Mouse (Mus musculus) midbrain, embryonic 12.5 days (tissue): ENCODE data around the gene Rap2a. TPM values are rescaled to one million over a fixed set of nuclear protein-coding genes. Genes with fewer than 3 reads are reported as not detected.

Experiments used
- ATAC-seq: fragments of 200-750 bp; cut with Nextera tagmentation; 2 replicates; pipeline ENCODE4 v1.8.0; 2017; ENCODE audit warnings: low read depth, moderate TSS enrichment, moderate library complexity; ENCODE audit not compliant: low FRiP score
- H3K27ac ChIP-seq: fragments of 300-500 bp; sonication (generic); replicated peaks from 2 replicates; pipeline ENCODE4 v1.5.1; 2016; ENCODE audit warnings: mild to moderate bottlenecking
- H3K27me3 ChIP-seq: fragments of 300-500 bp; sonication (generic); 2 replicates; pipeline ENCODE4 v1.6.1; 2016; ENCODE audit warnings: mild to moderate bottlenecking
- H3K36me3 ChIP-seq: fragments of 300-500 bp; sonication (generic); 2 replicates; pipeline ENCODE4 v1.6.1; 2016
- H3K4me1 ChIP-seq: fragments of 300-500 bp; sonication (generic); 2 replicates; pipeline ENCODE4 v1.6.1; 2016
- H3K4me2 ChIP-seq: fragments of 300-500 bp; sonication (generic); replicated peaks from 2 replicates; pipeline ENCODE4 v1.6.1; 2016; ENCODE audit warnings: mild to moderate bottlenecking, moderate library complexity
- H3K4me3 ChIP-seq: fragments of 300-500 bp; sonication (generic); 2 replicates; pipeline ENCODE4 v1.5.1; 2016; ENCODE audit warnings: mild to moderate bottlenecking
- H3K9ac ChIP-seq: fragments of 300-500 bp; sonication (generic); replicated peaks from 2 replicates; pipeline ENCODE4 v1.6.1; 2016; ENCODE audit warnings: mild to moderate bottlenecking, moderate library complexity
- H3K9me3 ChIP-seq: fragments of 300-500 bp; sonication (generic); 2 replicates; pipeline ENCODE4 v1.6.1; 2016; ENCODE audit warnings: mild to moderate bottlenecking
- WGBS: fragments of 180-500 bp; shearing (Covaris S2); methylation state at CpG from one replicate; pipeline ENCODE4 v1.1.7; 2016; 5-methylcytosine and 5-hydroxymethylcytosine counted together
- polyA plus RNA-seq: library from polyadenylated mRNA; unstranded; fragments of >200 nt; fragmentation: Nextera tagmentation; extraction: Ambion mirVana; gene quantifications from 2 replicates; pipeline ENCODE4 v1.2.1, GENCODE M21; 2016

Rap2a gene
- polyA plus RNA-seq, 1 experiment from 2014 or later = 21.0 TPM

GRCm38 (mm10) chr14:120523296-120523695 is 45.1 kb downstream of the Rap2a start:
- H3K4me1 ChIP-seq = no peaks in the 10 kb centered on the region
- H3K27ac ChIP-seq = no peak overlapping the region
- no peaks in the 10 kb centered on the region for H3K27me3 ChIP-seq
- H3K4me2 ChIP-seq = no peak overlapping the region
- no peak for ATAC-seq
- H3K9me3 ChIP-seq = no peaks in the 10 kb centered on the region
- WGBS = 90% methylated on average over 5 of the region's 5 CpGs
- no peak overlapping the region for H3K4me3 ChIP-seq
- H3K9ac ChIP-seq = no peak overlapping the region
- no peaks in the 10 kb centered on the region for H3K36me3 ChIP-seq

- Histone ChIP-seq H3K4me1 (no peaks in the 10 kb centered on the region), H3K9me3 (no peaks in the 10 kb centered on the region), H3K9ac (no peak overlapping the region), H3K27ac (no peak overlapping the region), H3K27me3 (no peaks in the 10 kb centered on the region), H3K4me3 (no peak overlapping the region), H3K4me2 (no peak overlapping the region), H3K36me3 (no peaks in the 10 kb centered on the region)
- WGBS = 70% methylated on average over 2 of the region's 2 CpGs
- no peak for ATAC-seq
Measured at GRCm38 (mm10) chr14:120525644-120526043, 47.4 kb downstream of the Rap2a start.

- no peaks in the 10 kb centered on the region for H3K36me3 ChIP-seq
- no peaks in the 10 kb centered on the region for H3K9me3 ChIP-seq
- no peak overlapping the region for H3K27ac ChIP-seq
- no peaks in the 10 kb centered on the region for H3K4me1 ChIP-seq
- H3K27me3 ChIP-seq = no peaks in the 10 kb centered on the region
- ATAC-seq = no peak
- 94% methylated on average over 3 of the region's 3 CpGs for WGBS
- no peak overlapping the region for H3K4me3 ChIP-seq
- H3K4me2 ChIP-seq = no peak overlapping the region
- no peak overlapping the region for H3K9ac ChIP-seq
Measured at GRCm38 (mm10) chr14:120533301-120533700, 55.1 kb downstream of the Rap2a start.

GRCm38 (mm10) chr14:120534841-120535271 is 56.6 kb downstream of the Rap2a start:
- Histone ChIP-seq H3K27ac (no peak overlapping the region), H3K4me2 (no peak overlapping the region), H3K27me3 (no peaks in the 10 kb centered on the region), H3K9ac (no peak overlapping the region), H3K4me1 (no peaks in the 10 kb centered on the region), H3K36me3 (no peaks in the 10 kb centered on the region), H3K9me3 (no peaks in the 10 kb centered on the region), H3K4me3 (no peak overlapping the region)
- no peak for ATAC-seq
- 64% methylated on average over 3 of the region's 3 CpGs for whole genome bisulfite sequencing

- no peaks in the 10 kb centered on the region for H3K27me3 ChIP-seq
- no peak overlapping the region for H3K27ac ChIP-seq
- no peak overlapping the region for H3K9ac ChIP-seq
- H3K36me3 ChIP-seq = no peaks in the 10 kb centered on the region
- H3K4me3 ChIP-seq = no peak overlapping the region
- no peak overlapping the region for H3K4me2 ChIP-seq
- no peaks in the 10 kb centered on the region for H3K4me1 ChIP-seq
- H3K9me3 ChIP-seq = no peaks in the 10 kb centered on the region
- WGBS = 81% methylated on average over 4 of the region's 4 CpGs
- ATAC-seq = no peak
Measured at GRCm38 (mm10) chr14:120535446-120535845, 57.2 kb downstream of the Rap2a start.

- no peak for ATAC-seq
- Histone ChIP-seq H3K9ac (no peak overlapping the region), H3K27ac (no peak overlapping the region), H3K4me1 (no peaks in the 10 kb centered on the region), H3K4me3 (no peak overlapping the region), H3K27me3 (no peaks in the 10 kb centered on the region), H3K36me3 (no peaks in the 10 kb centered on the region), H3K4me2 (no peak overlapping the region), H3K9me3 (no peaks in the 10 kb centered on the region)
- 91% methylated on average over 3 of the region's 3 CpGs for WGBS
Measured at GRCm38 (mm10) chr14:120535924-120536323, 57.7 kb downstream of the Rap2a start.

GRCm38 (mm10) chr14:120539128-120539527 is 60.9 kb downstream of the Rap2a start:
- Histone ChIP-seq H3K4me2 (no peak overlapping the region), H3K4me3 (no peak overlapping the region), H3K9ac (no peak overlapping the region), H3K27ac (no peak overlapping the region), H3K9me3 (no peaks in the 10 kb centered on the region), H3K27me3 (no peaks in the 10 kb centered on the region), H3K36me3 (no peaks in the 10 kb centered on the region), H3K4me1 (no peaks in the 10 kb centered on the region)
- 71% methylated on average over 2 of the region's 2 CpGs for WGBS
- no peak for ATAC-seq

GRCm38 (mm10) chr14:120539626-120540025 is 61.4 kb downstream of the Rap2a start:
- no peak overlapping the region for H3K27ac ChIP-seq
- no peak overlapping the region for H3K4me3 ChIP-seq
- no peaks in the 10 kb centered on the region for H3K4me1 ChIP-seq
- H3K9me3 ChIP-seq = no peaks in the 10 kb centered on the region
- no peaks in the 10 kb centered on the region for H3K36me3 ChIP-seq
- whole genome bisulfite sequencing = 70% methylated on average over 3 of the region's 3 CpGs
- 0 out of 2 replicates have a peak, but pooled peaks have one; percentile 27 for ATAC-seq
- no peak overlapping the region for H3K4me2 ChIP-seq
- no peaks in the 10 kb centered on the region for H3K27me3 ChIP-seq
- no peak overlapping the region for H3K9ac ChIP-seq

- Histone ChIP-seq H3K4me1 (no peaks in the 10 kb centered on the region), H3K9me3 (no peaks in the 10 kb centered on the region), H3K27ac (no peak overlapping the region), H3K4me3 (no peak overlapping the region), H3K27me3 (no peaks in the 10 kb centered on the region), H3K9ac (no peak overlapping the region), H3K4me2 (no peak overlapping the region), H3K36me3 (no peaks in the 10 kb centered on the region)
- ATAC-seq = no peak
- 59% methylated on average over 8 of the region's 8 CpGs for WGBS
Measured at GRCm38 (mm10) chr14:120542445-120542844, 64.2 kb downstream of the Rap2a start.

- Histone ChIP-seq H3K36me3 (no peaks in the 10 kb centered on the region), H3K27me3 (no peaks in the 10 kb centered on the region), H3K9ac (no peak overlapping the region), H3K4me1 (no peaks in the 10 kb centered on the region), H3K4me3 (no peak overlapping the region), H3K9me3 (no peaks in the 10 kb centered on the region), H3K27ac (no peak overlapping the region), H3K4me2 (no peak overlapping the region)
- no peak for ATAC-seq
- WGBS = 90% methylated on average over 3 of the region's 3 CpGs
Measured at GRCm38 (mm10) chr14:120542976-120543375, 64.7 kb downstream of the Rap2a start.

- 89% methylated on average over 6 of the region's 6 CpGs for WGBS
Measured at GRCm38 (mm10) chr14:120543846-120544245, 65.6 kb downstream of the Rap2a start.

GRCm38 (mm10) chr14:120544495-120544894 is 66.3 kb downstream of the Rap2a start:
- Histone ChIP-seq H3K9ac (no peak overlapping the region), H3K36me3 (no peaks in the 10 kb centered on the region), H3K4me3 (no peak overlapping the region), H3K27ac (no peak overlapping the region), H3K4me2 (no peak overlapping the region), H3K4me1 (no peaks in the 10 kb centered on the region), H3K27me3 (no peaks in the 10 kb centered on the region), H3K9me3 (no peaks in the 10 kb centered on the region)
- ATAC-seq = no peak
- 88% methylated on average over 6 of the region's 6 CpGs for WGBS

More at GRCm38 (mm10) chr14:120543846-120544245, 65.6 kb downstream of the Rap2a start:
- Histone ChIP-seq H3K4me1 (no peaks in the 10 kb centered on the region), H3K36me3 (no peaks in the 10 kb centered on the region), H3K27me3 (no peaks in the 10 kb centered on the region), H3K9me3 (no peaks in the 10 kb centered on the region), H3K9ac (no peak overlapping the region), H3K4me2 (no peak overlapping the region), H3K4me3 (no peak overlapping the region), H3K27ac (no peak overlapping the region)
- ATAC-seq = no peak

GRCm38 (mm10) chr14:120544946-120545345 is 66.7 kb downstream of the Rap2a start:
- no peaks in the 10 kb centered on the region for H3K27me3 ChIP-seq
- H3K4me3 ChIP-seq = no peak overlapping the region
- ATAC-seq = no peak
- H3K4me2 ChIP-seq = no peak overlapping the region
- H3K4me1 ChIP-seq = no peaks in the 10 kb centered on the region
- no peaks in the 10 kb centered on the region for H3K9me3 ChIP-seq
- H3K36me3 ChIP-seq = no peaks in the 10 kb centered on the region
- H3K9ac ChIP-seq = no peak overlapping the region
- no peak overlapping the region for H3K27ac ChIP-seq
- 80% methylated on average over 2 of the region's 2 CpGs for whole genome bisulfite sequencing
